Mouse (Mus musculus) liver, embryonic 15.5 days (tissue): ENCODE data around the gene Tekt1. TPM values are rescaled to one million over a fixed set of nuclear protein-coding genes. Genes with fewer than 3 reads are reported as not detected.

Experiments used
- ATAC-seq: fragments of 200-750 bp; cut with Nextera tagmentation; 2 replicates; pipeline ENCODE4 v1.8.0; 2017; ENCODE audit warnings: moderate number of reproducible peaks, mild to moderate bottlenecking, moderate library complexity; ENCODE audit not compliant: insufficient read depth
- H3K27ac ChIP-seq: fragments of 300-500 bp; sonication (generic); replicated peaks from 2 replicates; pipeline ENCODE4 v1.5.1; 2015; ENCODE audit warnings: mild to moderate bottlenecking, inconsistent platforms
- H3K27me3 ChIP-seq: fragments of 300-500 bp; sonication (generic); 2 replicates; pipeline ENCODE4 v1.6.1; 2015; ENCODE audit warnings: mild to moderate bottlenecking, inconsistent platforms
- H3K36me3 ChIP-seq: fragments of 300-500 bp; sonication (generic); replicated peaks from 2 replicates; pipeline ENCODE4 v1.6.1; 2015; ENCODE audit warnings: moderate library complexity, mild to moderate bottlenecking, inconsistent platforms
- H3K4me1 ChIP-seq: fragments of 300-500 bp; sonication (generic); replicated peaks from 2 replicates; pipeline ENCODE4 v1.6.1; 2015; ENCODE audit warnings: inconsistent platforms
- H3K4me2 ChIP-seq: fragments of 300-500 bp; sonication (generic); 2 replicates; pipeline ENCODE4 v1.6.1; 2015; ENCODE audit warnings: moderate library complexity, mild to moderate bottlenecking, inconsistent platforms
- H3K4me3 ChIP-seq: fragments of 300-500 bp; sonication (generic); replicated peaks from 2 replicates; pipeline ENCODE4 v1.5.1; 2015; ENCODE audit warnings: mild to moderate bottlenecking, inconsistent platforms
- H3K9ac ChIP-seq: fragments of 300-500 bp; sonication (generic); 2 replicates; pipeline ENCODE4 v1.6.1; 2015; ENCODE audit warnings: moderate library complexity, mild to moderate bottlenecking, inconsistent platforms
- H3K9me3 ChIP-seq: fragments of 300-500 bp; sonication (generic); replicated peaks from 2 replicates; pipeline ENCODE4 v1.6.1; 2016; ENCODE audit warnings: inconsistent platforms
- WGBS: fragments of 180-500 bp; shearing (Covaris S2); methylation state at CpG from one replicate; pipeline ENCODE4 v1.1.7; 2015; ENCODE audit warnings: mixed read lengths; ENCODE audit not compliant: insufficient replicate concordance; 5-methylcytosine and 5-hydroxymethylcytosine counted together
- polyA plus RNA-seq: library from polyadenylated mRNA; unstranded; fragments of >200 nt; fragmentation: Nextera tagmentation; extraction: Ambion mirVana; gene quantifications from 2 replicates; pipeline ENCODE4 v1.2.1, GENCODE M21; 2015

Gene Tekt1
- polyA plus RNA-seq: not detected in 2 replicates

- H3K4me3 ChIP-seq: peak within 1 kb of the TSS; percentile 25
- no peak for ATAC-seq
Measured at GRCm38 (mm10) chr11:72362347-72362741, at the start of gene Tekt1. Gene Tekt1 (minus strand): TSS chr11:72362442.

GRCm38 (mm10) chr11:72411945-72412344 is 49.7 kb upstream of the Tekt1 start:
- Histone ChIP-seq H3K27ac (no peak overlapping the region), H3K4me2 (peak overlapping the region; percentile 94), H3K4me3 (peak overlapping the region; percentile 60), H3K36me3 (no peaks in the 10 kb centered on the region), H3K27me3 (peaks cover 63% of the 10 kb centered on the region), H3K4me1 (peaks cover 58% of the 10 kb centered on the region), H3K9me3 (no peaks in the 10 kb centered on the region), H3K9ac (no peak overlapping the region)
- ATAC-seq: no peak
- 34% methylated on average over 9 of the region's 9 CpGs for WGBS

More at GRCm38 (mm10) chr11:72362347-72362741, at the start of gene Tekt1:
- no peaks in the 10 kb centered on the region for H3K9me3 ChIP-seq
- H3K36me3 ChIP-seq: no peaks in the 10 kb centered on the region
- no peak within 1 kb of the TSS for H3K9ac ChIP-seq
- H3K27ac ChIP-seq: no peak within 1 kb of the TSS
- peak within 1 kb of the TSS; percentile 61 for H3K4me2 ChIP-seq
- no peaks in the 10 kb centered on the region; the same call in 1 of the 2 replicates for H3K4me1 ChIP-seq
- peaks cover 18% of the 10 kb centered on the region for H3K27me3 ChIP-seq
- 29% methylated on average over 10 of the region's 10 CpGs for WGBS

DNA sequence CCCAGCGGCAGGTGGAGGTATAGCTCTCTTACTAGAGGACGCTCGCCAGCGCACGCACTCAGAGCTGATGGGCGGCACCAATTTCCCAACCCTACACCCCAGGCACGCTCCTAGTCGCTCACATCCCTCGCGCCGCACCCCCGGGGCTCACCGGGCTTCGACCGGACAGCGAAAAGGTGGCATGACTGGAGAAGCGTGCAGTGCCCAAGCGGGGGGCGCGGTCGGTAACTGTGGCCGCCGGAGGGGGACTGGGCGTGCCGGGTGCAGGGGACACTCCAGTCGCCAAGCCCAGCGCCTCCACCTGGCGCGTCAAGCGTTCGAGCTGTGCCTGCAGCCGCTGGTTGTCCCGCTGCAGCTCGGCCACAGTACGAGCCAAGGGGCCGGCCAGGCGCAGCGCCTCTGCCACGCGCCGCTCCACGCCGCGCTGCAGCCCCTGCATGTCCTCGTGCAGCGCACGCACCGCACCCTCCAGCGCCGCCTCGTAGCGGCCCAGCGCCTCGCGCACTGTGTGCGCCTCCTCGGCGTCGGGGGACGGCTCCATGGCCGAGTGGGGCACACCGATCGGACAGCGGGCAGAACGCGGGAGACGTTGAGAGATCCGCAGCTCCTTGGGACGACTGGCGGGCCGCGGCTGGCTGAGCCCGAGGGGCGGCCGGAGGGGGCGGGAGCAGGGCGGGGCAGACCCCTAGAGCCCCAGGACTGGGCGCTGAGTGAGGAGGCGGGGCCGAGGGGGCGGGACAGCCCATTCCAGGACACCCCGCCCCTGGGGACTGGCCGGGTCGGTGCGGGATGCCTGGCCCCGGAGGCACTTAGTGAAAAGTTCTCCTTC is 49.1 kb upstream of the Tekt1 start, which contains the start of gene Smtnl2:
Smtnl2 (minus strand) TSS at position 621 of the 829 bp plus-strand sequence.
- ATAC-seq: peak; percentile 79
- Histone ChIP-seq H3K9me3 (no peaks in the 10 kb centered on the region), H3K27me3 (peaks cover 64% of the 10 kb centered on the region), H3K9ac (peak within 1 kb of the TSS; percentile 47), H3K4me3 (peak within 1 kb of the TSS; percentile 60), H3K4me1 (peaks cover 54% of the 10 kb centered on the region), H3K27ac (no peak within 1 kb of the TSS), H3K36me3 (no peaks in the 10 kb centered on the region), H3K4me2 (peak within 1 kb of the TSS; percentile 94)
- WGBS: under 1% methylated on average over 86 of the region's 86 CpGs

GRCm38 (mm10) chr11:72410521-72411092 is 48.4 kb upstream of the Tekt1 start:
- Histone ChIP-seq H3K4me1 (peaks cover 47% of the 10 kb centered on the region), H3K27me3 (peaks cover 68% of the 10 kb centered on the region), H3K9me3 (no peaks in the 10 kb centered on the region), H3K27ac (no peak overlapping the region), H3K36me3 (no peaks in the 10 kb centered on the region), H3K9ac (no peak overlapping the region; the same call in 1 of the 2 replicates), H3K4me3 (peak overlapping the region; percentile 60), H3K4me2 (peak overlapping the region; percentile 94)
- ATAC-seq: 0 out of 2 replicates have a peak, but pooled peaks have one; percentile 17
- WGBS: 4% methylated on average over 25 of the region's 25 CpGs

DNA sequence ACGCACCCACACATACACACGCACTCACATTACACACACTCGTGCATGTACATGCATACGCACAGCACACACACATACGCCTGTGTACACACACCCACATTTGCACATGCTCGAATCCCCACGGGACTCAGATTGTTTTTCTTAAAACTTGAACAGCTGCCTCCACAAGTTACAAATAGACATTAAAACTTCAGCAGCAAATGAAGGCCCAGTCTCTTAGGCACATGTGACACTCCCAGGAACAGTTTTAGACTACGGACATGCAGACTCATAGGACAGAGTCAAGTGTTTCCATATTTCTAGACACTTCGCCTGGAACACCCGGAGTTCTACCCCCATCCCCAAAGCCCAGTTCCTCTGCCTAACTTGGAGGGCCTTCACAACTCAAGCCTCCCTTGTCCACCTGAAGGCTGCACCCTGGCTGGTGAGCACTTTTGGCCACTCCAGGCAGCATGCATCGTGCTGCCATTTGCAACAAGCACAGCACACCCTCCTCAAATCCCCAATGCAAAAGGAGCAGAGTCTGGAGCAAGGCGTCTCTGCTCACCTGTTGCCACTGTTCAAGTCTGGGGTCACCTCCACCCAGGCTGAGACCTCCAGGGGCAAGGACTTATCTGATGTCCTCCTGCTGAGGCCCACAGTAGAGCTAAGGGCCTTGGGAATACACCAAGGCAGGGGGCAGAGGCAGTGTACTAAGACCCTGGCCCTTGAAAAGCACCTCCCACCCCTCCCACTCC is 47.6 kb upstream of the Tekt1 start:
- H3K4me2 ChIP-seq: peak overlapping the region; percentile 94
- H3K4me3 ChIP-seq: no peak overlapping the region; the same call in 1 of the 2 replicates
- ATAC-seq: no peak
- H3K4me1 ChIP-seq: peaks cover 39% of the 10 kb centered on the region
- peaks cover 68% of the 10 kb centered on the region for H3K27me3 ChIP-seq
- no peaks in the 10 kb centered on the region for H3K9me3 ChIP-seq
- WGBS: 71% methylated on average over 12 of the region's 12 CpGs
- H3K27ac ChIP-seq: no peak overlapping the region
- no peak overlapping the region for H3K9ac ChIP-seq
- no peaks in the 10 kb centered on the region for H3K36me3 ChIP-seq

- 65% methylated on average over 9 of the region's 9 CpGs for WGBS
- H3K4me1 ChIP-seq: peaks cover 34% of the 10 kb centered on the region
- no peak overlapping the region for H3K4me3 ChIP-seq
Measured at GRCm38 (mm10) chr11:72408451-72409170, 46.4 kb upstream of the Tekt1 start.

GRCm38 (mm10) chr11:72407574-72407973 is 45.3 kb upstream of the Tekt1 start:
- 10% methylated on average over 7 of the region's 7 CpGs for WGBS
- peaks cover 34% of the 10 kb centered on the region for H3K4me1 ChIP-seq
- no peaks in the 10 kb centered on the region for H3K9me3 ChIP-seq
- no peak overlapping the region for H3K27ac ChIP-seq
- no peak overlapping the region for H3K9ac ChIP-seq
- H3K4me2 ChIP-seq: 0 out of 2 replicates have a peak overlapping the region, but pooled peaks have one; percentile 27
- H3K27me3 ChIP-seq: peaks cover 54% of the 10 kb centered on the region
- H3K36me3 ChIP-seq: no peaks in the 10 kb centered on the region
- no peak overlapping the region for H3K4me3 ChIP-seq
- no peak for ATAC-seq

More at GRCm38 (mm10) chr11:72408451-72409170, 46.4 kb upstream of the Tekt1 start:
- Histone ChIP-seq H3K36me3 (no peaks in the 10 kb centered on the region), H3K9me3 (no peaks in the 10 kb centered on the region), H3K9ac (no peak overlapping the region), H3K27me3 (peaks cover 63% of the 10 kb centered on the region), H3K27ac (no peak overlapping the region), H3K4me2 (no peak overlapping the region)
- no peak for ATAC-seq

- Histone ChIP-seq H3K27ac (no peak overlapping the region), H3K4me1 (peaks cover 34% of the 10 kb centered on the region)
- 9% methylated on average over 3 of the region's 3 CpGs for WGBS
Measured at GRCm38 (mm10) chr11:72407081-72407480, 44.8 kb upstream of the Tekt1 start.

DNA sequence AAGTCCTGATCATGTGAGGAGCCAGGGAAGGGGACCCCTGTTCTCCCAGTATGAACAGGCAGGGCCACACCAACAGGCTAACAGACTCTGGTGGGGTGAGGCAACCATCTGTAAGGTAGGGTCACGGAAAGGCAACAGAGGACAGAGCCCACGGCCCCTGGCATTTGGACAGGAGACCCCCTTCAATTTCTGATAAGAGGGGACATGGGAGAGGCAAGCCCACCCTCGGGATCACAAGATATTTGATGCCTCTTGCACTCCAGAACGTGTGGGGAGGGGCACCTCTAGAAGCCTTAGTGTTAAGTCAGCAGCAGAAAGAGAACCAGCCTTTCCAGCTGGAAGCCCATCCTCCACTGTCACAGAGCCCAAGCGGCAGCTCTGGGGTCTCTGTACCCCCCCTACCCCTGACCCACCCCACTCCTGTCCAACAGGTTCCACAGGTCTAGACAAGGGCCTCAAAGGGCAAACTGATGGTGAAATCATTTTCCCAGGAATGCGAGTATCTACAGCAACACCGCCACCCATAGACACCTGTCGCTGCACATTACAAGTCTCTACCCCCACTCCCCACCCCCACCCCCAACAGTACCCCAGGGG is 43.9 kb upstream of the Tekt1 start:
- H3K4me3 ChIP-seq: no peak overlapping the region
- WGBS: 62% methylated on average over 8 of the region's 8 CpGs

More at GRCm38 (mm10) chr11:72407081-72407480, 44.8 kb upstream of the Tekt1 start:
- H3K4me2 ChIP-seq: no peak overlapping the region
- no peak for ATAC-seq
- H3K36me3 ChIP-seq: no peaks in the 10 kb centered on the region
- H3K4me3 ChIP-seq: no peak overlapping the region
- peaks cover 49% of the 10 kb centered on the region for H3K27me3 ChIP-seq
- H3K9me3 ChIP-seq: no peaks in the 10 kb centered on the region
- no peak overlapping the region for H3K9ac ChIP-seq

GRCm38 (mm10) chr11:72405532-72405931 is 43.3 kb upstream of the Tekt1 start:
- H3K27ac ChIP-seq: no peak overlapping the region
- no peaks in the 10 kb centered on the region for H3K36me3 ChIP-seq
- no peak overlapping the region for H3K9ac ChIP-seq
- H3K4me3 ChIP-seq: no peak overlapping the region
- 62% methylated on average over 4 of the region's 4 CpGs for WGBS
- H3K27me3 ChIP-seq: peaks cover 33% of the 10 kb centered on the region
- H3K4me2 ChIP-seq: no peak overlapping the region
- no peak for ATAC-seq
- H3K9me3 ChIP-seq: no peaks in the 10 kb centered on the region
- peaks cover 19% of the 10 kb centered on the region for H3K4me1 ChIP-seq

More for the DNA sequence above, 43.9 kb upstream of the Tekt1 start:
- Histone ChIP-seq H3K4me2 (no peak overlapping the region), H3K27me3 (peaks cover 40% of the 10 kb centered on the region), H3K4me1 (peaks cover 26% of the 10 kb centered on the region), H3K36me3 (no peaks in the 10 kb centered on the region), H3K9me3 (no peaks in the 10 kb centered on the region), H3K9ac (no peak overlapping the region), H3K27ac (no peak overlapping the region)
- no peak for ATAC-seq
